Mouse (Mus musculus) olfactory bulb, adult 2 months (tissue): Measurements from ENCODE around the gene Naif1.

Experiments used
- CTCF ChIP-seq: fragments of 200-500 bp; IDR thresholded peaks from 2 replicates; pipeline ENCODE4 v1.5.1; 2012; ENCODE audit warnings: low read depth, mild to moderate bottlenecking, low read length, moderate library complexity; ENCODE audit not compliant: insufficient read depth
- POLR2A ChIP-seq: fragments of 200-500 bp; IDR thresholded peaks from 2 replicates; pipeline ENCODE4 v1.6.1; 2012; ENCODE audit warnings: mild to moderate bottlenecking, low read depth, low read length, moderate library complexity; ENCODE audit not compliant: insufficient read depth

GRCm38 (mm10) chr2:32471681-32472061 lies 21.4 kb downstream of the Naif1 start:
- no peak for TF ChIP-seq CTCF
- no peak for TF ChIP-seq POLR2A
